Mouse (Mus musculus) frontal cortex, adult 2 months (tissue): Measurements from ENCODE around the gene Nt5e. TPM values are rescaled to one million over a fixed set of nuclear protein-coding genes. Genes with fewer than 3 reads are reported as not detected.
"Not testable (repeated sequence)": the region's sequence is repeated elsewhere in the genome, so short reads cannot be mapped to it uniquely, and the experiment has no call there.

Experiments used
- DNase-seq, 2 experiments: peaks; one replicate each; pipeline ENCODE4 v3.0.0; 2022; ENCODE audit warnings: low spot score in 1 of 2; ENCODE audit errors: extremely low spot score in 1 of 2
- polyA plus RNA-seq: library from polyadenylated mRNA; depleted of rRNA; stranded (reverse); fragments of >200 nt; gene quantifications from 2 replicates; pipeline ENCODE4 v1.2.3, GENCODE M21; 2012; rRNA removed

The Nt5e gene
- polyA plus RNA-seq = 7.5 and 8.5 TPM in 2 replicates

DNA sequence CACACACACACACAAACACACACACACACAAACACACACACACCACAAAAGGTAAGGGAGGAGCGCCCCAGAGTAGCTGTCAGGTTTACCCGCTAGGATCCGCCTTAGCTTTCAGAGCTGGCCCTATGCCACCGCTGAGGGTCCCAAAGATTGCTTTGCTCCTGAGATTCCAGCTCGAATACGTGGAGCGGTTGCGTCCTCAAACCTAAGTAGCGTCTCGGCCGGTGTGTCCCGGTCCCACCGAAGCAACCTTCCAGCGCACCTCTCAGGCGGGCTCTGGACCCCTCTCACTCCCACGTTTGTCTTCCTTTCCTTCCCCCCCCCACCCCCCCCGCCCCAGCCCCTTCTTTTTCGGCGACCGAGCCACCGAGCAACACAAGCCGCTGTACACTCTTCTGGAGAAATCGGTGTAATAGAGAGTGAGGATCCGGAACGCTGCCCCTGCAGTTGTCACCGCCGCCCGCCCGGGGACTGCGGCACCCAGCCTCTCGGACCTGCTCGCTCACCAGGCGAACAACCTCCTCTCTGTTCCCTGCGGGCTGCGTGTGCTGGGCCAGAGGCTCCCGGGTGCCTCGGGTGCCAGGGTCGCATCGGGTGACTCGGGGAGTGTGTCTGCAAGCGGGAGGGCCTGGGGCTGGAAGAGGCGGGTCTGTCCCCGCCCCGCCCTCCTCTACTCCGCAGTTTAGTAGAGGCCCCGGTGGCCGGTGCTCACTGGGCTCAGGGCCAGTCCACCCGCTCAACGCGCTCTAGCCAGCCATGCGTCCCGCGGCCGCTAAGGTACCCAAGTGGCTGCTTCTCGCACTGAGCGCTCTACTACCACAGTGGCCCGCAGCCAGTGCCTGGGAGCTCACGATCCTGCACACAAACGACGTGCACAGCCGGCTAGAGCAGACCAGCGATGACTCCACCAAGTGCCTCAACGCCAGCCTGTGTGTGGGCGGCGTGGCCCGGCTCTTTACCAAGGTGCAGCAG lies at the start of gene Nt5e:
Gene Nt5e, plus strand, starts transcription at position 268 of the 972 bp plus-strand sequence.
- peak; percentile 41 to 73 for DNase-seq

DNA sequence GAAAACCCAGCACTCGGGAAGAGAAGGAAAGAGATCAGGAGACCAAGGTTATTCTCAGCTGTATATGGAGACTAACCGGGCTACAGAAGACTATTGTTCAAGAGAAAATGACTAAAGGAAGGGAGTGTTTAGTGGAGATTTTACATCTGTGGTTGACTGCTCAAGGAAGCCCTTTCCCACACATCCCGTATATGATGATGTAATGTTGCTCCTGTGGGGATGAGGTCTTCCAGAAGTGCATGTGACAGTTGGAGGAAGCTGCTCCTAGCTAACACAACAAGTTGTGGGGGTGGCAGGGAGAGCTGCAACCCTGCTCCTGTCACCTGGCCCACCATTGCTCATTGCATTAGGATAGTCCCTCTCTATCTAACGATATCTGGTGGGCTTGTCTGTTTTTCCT lies 49.4 kb upstream of the Nt5e start:
- no peak for DNase-seq

DNA sequence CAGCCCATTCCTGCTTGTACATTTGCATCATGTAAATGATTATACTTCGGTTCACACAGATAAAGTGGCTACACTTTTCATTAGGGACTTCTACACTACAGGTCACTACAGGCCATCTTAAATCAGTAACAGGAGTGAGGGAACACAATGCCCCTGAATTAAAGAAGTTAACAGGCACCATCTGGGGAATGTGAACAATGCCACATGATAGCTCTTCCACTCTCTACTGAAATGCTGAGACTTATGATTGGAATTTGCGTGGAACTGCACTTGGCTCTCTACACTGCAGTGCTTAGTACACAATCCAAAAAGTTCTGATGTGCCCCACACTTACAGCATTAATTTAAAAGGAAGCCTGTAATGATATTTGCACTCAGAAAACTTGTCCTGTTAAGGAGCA lies 47.3 kb upstream of the Nt5e start:
- no peak for DNase-seq

DNA sequence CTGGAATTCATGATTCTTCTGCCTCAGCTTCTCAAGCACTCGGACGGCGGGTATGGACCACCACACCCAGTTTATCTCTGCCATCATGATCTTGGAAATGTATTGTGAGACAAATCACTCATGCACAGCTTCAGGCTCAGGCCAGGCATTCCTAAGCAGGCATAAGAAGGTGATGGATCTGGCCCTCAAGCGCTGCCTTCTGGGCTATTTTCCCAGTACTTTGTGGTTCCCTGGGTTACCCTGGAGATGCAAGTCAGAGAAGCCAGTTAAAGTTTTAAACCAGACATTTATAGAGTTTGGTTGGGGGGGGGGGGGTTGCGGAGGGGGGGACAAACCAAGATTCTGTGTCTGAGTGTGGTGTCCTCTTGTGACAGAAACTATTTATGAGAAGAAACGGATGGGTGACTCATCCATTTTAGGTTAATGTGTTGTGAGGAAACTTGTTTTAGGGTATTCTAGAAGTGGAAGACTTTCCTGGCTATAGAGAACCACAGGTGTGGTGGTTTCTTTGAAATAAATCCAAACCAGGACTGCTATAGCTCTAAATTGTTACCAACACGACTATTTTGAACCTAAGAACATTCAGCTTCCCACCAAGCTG lies 37.3 kb upstream of the Nt5e start:
- no peak for DNase-seq

DNA sequence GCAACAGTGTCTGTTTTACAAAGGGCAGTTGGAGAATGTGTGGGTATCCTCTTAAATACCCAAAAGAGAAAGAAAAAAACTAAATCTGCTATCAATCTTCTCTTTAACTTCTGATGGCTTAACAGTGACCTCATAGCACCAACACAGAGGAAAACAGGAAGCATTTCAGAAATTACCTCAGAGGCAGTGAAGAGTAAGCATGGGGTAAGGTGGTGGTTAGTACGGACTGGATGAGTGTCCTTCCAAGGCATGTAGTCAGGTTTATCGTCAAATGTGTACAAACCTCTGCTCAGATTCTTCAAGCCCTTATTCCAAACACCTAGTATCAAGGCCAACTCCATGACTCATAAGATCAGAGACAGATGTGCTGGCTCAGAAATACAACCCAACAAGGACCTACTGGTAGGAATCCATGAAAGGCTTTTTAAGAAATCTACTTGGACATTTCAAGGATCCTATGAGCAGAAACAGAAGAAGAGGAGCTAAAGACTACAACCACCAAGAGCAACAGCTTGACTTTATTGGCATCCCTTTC lies 34.1 kb upstream of the Nt5e start:
- DNase-seq = no peak

DNA sequence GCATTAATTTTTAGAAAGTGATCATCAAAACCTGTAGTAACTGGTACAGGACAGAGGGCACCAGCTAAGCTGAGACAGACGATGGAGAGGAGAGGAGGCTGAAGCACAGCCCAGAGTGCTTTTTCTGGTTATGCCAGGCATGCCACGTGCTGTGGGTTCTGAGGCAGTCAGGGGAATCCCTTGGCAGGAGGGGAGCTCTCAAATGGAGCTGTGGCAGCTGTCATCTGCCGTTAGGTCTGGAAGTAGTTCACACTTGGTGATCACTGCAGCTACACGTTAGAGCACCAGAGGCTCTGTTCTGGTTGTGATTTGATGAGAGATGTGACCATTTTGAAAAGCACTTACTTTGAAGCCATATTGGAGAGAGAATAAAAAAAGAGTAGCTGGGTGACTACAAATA lies 31.2 kb upstream of the Nt5e start:
- DNase-seq = peak in 1 of 2 experiments; percentile 9

DNA sequence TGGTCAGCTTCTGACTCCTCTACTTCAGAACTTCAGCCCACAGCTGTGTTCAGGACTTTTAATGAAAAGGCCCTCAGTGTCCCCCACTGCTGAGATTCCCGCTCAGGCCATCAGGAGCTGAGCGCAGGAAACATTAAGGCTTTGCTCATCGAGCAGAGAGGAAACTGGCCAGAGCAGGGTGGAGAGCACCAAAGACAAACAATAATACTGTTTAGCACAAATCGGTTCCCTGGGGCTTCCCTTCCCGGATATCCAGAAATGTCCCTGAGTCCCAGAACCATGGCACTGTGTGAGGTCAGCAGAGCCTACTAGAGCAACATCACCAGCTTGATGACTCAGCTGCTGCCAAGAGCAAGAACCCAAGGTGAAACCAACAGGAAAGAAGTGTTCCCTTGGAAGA lies 30.7 kb upstream of the Nt5e start:
- DNase-seq = no peak

DNA sequence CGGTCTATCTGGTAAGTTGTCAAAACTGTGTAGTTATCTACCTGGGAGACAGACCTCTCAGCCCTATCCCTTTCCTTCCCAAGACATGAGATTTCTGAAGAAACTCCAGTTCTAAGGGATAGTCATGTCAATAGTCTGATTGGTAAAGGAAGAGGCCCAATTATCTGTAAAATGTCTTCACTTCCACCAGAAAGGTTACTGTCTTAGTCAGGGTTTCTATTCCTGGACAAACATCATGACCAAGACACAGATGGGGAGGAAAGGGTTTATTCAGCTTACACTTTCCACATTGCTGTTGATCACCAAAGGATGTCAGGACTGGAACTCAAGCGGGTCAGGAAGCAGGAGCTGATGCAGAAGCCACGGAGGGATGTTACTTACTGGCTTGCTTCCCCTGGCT lies 29.8 kb upstream of the Nt5e start:
- not testable (repeated sequence) for DNase-seq

DNA sequence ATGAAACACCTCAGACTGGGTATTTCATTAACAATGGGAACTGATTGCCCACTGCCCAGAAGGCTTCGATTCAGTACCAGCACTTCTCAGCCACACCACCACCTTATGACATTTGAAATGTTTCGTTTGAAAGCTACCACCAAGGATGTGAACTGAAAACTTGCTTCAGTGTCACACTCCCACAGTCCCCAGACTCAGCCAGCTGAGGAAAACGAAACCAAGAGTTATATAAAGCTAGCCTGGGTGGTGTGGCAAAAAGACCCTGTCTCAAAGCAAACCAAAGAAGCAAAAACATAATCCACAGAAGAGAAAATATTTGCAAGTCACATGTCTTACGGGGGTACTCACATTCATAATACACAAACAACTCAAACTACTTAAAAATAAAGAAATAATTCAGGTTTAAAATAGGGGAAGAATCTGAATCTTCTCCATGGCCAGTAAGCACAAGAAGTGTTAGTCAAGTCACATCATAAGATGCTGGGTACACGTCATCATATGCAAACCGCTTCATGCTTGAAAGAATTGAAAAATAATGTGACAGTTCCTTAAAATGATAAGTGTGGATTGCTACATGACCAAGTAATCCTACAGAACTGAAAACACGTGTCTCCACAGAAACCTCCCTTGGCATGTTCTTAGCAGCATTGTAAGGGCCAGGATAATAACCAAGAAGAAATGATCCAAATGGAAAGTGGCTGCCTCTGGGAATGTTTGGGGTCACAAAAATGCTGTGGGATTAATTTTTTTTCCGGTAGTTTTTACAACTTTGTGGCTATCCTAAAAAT lies 28.9 kb upstream of the Nt5e start:
- no peak for DNase-seq

DNA sequence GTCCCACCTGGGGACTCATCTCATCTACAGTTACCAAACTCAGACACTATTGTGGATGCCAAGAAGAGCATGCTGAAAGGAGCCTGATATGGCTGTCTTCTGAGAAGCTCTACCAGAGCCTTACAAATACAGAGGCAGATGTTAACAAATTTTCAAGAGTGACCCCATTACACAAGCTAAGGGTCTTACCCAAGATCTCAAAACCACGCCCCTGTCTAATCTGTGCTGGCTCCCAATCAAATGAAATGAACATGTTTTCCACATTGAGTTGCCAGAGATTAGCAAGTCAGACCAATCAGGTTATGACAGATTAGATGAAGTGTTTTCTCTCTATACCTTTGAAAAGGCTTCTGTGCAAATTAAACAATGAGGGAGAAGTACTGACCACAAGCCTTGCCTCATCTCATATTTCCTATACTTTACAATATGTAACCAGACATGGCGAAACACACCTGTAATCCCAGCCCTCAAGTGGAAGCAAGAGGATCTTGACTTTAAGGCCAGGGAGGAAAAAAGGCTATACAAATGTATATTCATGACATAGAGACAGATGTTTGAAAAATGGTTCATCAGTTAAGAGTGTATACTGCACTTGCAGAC lies 19.9 kb upstream of the Nt5e start:
- DNase-seq = no peak

DNA sequence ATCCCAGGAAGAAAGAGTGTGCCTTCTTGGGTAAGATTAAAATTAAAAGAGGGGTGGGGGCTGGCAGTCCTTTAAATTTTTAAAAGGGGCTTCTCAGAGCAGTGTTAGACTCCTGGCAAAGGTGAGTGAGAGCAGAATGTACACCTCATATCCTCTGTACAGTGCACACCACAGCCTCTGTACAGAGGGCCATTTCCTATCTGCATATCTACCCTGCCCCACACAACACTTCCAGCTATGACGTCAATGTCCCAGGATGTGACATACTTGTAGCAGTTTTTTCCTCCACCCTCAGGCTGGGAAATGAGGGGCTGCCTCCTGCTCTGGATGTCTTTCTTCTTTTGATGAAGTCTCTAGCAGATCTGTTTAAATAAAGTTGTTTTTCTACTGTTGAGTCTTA lies 17.9 kb upstream of the Nt5e start:
- no peak for DNase-seq

DNA sequence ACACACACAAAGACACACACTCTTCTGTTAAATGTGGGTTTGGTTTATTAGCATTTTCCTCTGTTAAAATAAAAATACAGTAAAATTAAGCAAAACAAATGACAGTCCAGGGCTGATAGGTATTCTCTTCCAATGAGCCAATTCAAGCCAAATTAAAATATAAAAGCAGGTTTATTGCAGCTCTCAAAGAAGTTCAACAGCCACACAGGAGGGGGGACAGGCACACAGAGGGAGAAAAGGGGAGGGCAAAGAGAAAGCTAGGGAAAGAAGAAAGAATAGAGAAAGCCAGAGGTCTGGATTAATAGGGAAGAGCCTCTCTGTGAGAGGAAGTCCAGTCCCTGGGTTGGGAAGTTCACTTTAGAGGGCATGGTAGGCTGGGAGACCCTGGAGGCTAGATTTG lies 7.8 kb upstream of the Nt5e start:
- no peak for DNase-seq

DNA sequence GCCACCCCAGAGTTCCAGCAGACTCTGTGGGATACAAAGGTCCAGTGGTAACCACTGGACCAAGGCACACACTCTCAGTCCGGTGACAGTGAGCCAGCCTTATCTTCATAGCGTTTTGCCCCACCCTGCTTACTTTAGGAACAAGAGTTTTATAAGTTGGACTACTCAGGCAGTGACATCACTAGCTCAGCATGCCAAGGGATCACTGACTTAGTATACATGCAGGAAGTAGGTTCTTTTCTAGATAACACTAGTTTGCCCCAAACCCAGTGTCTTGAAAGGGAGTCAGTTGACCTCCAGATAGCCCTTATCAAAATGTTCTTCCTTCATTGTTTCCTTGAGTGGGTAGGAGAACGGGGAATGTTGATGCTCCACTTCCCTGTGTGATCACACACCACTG lies 2.4 kb upstream of the Nt5e start:
- DNase-seq = no peak

DNA sequence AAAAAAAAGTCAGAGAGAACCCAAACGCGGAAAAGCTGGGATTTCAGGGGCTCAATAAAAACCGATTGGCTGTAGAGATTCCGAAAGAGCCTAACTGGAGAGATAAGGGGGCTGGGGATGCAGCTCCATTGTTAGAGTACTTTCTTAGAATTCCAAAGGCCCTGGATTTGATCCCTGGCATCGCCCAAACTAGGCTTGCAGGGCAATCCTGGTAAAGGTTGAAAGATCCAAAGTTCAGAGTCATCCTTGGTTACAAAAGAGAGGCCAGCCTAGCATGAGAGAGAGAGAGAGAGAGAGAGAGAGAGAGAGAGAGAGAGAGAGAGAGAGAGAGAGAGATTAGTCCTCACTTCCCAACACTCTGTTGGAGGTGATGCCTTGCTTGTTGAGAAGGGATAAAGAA lies 1.7 kb downstream of the Nt5e start:
- no peak for DNase-seq

DNA sequence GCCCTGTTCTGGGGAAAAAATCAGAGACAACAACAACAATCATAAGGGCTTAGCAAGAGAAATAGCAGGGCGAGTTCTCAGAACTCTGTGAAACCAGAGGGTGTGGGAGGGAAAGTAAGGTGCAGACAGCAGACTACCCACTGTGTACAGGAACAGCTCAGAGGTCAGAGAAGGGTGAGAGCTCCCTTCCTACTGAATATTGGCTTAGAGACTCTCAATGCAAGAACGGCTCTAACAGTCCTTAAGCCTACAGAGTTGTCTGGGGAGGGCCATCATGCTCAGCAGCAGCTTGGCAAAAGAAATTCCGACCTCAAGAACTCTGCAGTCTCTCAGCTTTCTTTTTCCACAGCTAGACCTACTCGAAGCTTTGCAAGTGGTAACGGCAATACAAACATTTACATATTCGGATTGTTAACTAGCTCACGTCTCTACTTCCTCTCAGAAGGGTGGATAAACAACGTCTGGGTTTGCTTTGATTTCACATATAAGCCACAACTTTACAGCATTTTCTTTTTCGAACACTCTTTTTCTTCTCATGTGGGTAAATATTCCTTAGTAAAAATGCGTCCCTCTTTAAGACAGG lies 2.3 kb downstream of the Nt5e start:
- DNase-seq = no peak

DNA sequence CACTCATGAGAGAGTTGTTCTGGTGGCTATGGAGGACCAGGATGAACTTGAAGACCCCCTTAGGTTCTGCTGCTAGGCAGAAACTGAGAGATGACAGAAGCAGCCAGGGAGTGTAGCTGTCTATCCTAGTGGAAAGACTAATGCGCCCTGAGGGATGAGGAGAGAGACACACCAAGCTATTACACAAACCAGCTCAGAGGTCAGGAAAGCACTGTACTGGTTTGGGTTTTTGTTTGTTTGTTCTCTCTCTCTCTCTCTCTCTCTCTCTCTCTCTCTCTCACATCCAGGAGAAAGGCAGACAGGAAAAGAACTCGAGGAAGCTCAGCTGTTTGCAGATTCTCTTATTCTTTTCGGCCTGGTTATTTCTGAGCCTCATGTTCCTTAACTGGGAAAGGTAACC lies 3.3 kb downstream of the Nt5e start:
- DNase-seq = no peak

DNA sequence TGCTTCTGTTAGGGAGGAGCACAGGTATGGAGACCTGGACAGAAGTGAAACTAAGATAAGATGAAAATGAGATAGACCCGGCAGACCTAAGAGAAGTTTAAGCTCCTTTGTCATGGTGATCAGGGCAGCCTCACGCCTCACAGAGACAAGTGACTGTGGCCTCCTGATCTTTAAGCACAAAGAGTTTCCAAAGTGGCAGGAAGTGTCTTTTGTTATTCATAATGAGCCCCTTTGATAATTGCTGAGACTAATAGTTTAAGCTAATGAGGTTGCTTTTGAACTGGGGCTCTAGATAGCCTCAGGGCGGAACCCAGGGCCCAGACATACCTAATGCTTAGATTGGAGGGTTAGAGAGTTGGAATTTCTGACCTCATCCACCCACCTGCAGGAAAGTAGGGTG lies 5.5 kb downstream of the Nt5e start:
- DNase-seq = no peak

DNA sequence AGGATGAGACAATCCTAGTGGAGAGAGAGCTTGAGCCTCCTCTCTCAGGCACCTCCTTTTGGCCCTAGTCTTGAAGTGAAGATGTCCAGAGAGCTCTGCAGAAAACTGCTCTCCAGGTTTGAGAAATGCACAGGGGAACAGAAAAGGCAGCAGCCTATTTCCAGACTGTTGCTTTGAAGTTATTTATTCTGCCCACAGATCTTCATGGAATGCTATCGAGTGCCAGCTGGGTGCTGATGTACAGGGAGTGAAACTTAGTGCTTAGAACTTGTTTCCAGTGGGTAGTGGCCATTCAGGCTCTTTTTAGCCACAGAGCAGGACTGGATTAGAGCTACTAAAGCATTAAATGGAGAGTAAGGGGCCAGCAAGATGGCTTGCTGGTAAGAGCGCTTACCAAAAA lies 8.8 kb downstream of the Nt5e start:
- DNase-seq = no peak

DNA sequence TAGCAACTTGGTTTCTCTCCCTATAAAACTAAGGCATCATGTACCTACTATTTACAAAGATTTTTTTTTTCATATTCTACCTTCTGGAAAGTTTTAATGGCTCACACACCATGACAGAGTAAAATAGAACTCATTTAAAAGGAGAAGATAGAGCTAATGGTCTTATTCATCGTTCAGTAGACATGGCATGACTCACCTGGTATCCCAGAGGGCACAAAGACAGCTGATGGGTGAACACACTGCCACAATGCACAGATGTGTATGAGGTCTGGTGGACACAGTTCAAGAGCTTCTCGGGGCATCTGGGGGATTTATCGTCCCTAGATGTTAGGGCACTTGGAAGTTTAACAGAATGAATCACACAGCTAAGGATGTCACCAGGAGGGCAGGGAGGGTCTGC lies 13.8 kb downstream of the Nt5e start:
- DNase-seq = no peak

DNA sequence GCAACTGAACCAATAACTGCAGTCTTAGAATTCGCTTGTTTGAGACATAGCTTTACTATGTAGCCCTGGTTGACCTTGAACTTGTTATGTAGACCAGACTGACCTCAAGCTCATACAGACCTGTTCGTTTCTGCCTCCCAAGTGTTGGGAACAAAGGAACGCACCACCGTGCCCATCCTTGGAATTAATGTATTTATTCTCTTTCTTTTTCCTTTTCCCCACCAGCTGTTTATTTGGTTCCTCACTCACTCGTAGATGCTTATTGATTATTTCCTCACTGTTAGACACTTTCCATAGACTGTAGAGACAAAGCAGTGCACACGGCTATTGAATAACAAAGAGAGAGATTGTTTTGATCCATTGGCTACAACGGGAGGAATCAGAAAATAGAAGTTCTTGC lies 15.2 kb downstream of the Nt5e start:
- no peak for DNase-seq
